Mouse (Mus musculus): Measurements from ENCODE around the gene Itgal. TPM values are rescaled to one million over a fixed set of nuclear protein-coding genes. Genes with fewer than 3 reads are reported as not detected.

Itgal gene
- polyA plus RNA-seq, 1 experiment from 2014 or later, result 0.72 TPM

GRCm38 (mm10) chr7:127263526-127263925 lies 32.5 kb upstream of the Itgal start:
- Histone ChIP-seq H3K4me1 (peaks cover 24% of the 10 kb centered on the region), H3K27ac (replicated peaks) (no peak overlapping the region), H3K36me3 (peaks cover 10% of the 10 kb centered on the region), H3K9me3 (replicated peaks) (0 out of 2 replicates have a peak, but pooled peaks cover 4% of the 10 kb centered on the region), H3K4me3 (no peak overlapping the region), H3K27me3 (ENCODE audit: low read depth, poor library complexity, severe bottlenecking) (no peaks in the 10 kb centered on the region)
- DNase-seq (ENCODE audit: low spot score), result no peak
- 93% methylated on average over 3 of the region's 3 CpGs for WGBS

DNA sequence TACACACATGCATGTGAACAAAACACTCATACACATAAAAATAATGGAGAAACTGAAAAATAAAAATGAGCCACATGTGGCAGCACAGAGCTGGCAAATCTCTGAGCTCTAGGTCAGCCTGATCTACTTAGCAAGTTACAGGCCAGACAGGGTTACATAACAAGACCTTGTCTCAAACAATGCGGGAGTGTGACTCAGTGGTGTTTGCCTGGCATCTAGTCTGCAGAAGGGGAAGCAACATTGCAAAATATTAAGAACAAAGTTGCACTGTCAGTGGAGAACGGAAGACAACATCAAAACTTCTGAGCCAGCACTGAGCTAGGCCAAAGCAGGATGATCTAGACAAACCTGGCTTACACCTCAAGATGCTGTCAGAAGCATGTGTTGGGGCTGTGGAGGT lies 25.8 kb upstream of the Itgal start:
- Histone ChIP-seq H3K4me3 (no peak overlapping the region), H3K36me3 (peaks cover 44% of the 10 kb centered on the region), H3K4me1 (peaks cover 20% of the 10 kb centered on the region), H3K27ac (replicated peaks) (no peak overlapping the region), H3K27me3 (ENCODE audit: low read depth, poor library complexity, severe bottlenecking) (no peaks in the 10 kb centered on the region), H3K9me3 (replicated peaks) (peaks cover 5% of the 10 kb centered on the region; the same call in 1 of the 2 replicates)
- DNase-seq (ENCODE audit: low spot score), result no peak
- WGBS, result 94% methylated on average over 2 of the region's 2 CpGs

DNA sequence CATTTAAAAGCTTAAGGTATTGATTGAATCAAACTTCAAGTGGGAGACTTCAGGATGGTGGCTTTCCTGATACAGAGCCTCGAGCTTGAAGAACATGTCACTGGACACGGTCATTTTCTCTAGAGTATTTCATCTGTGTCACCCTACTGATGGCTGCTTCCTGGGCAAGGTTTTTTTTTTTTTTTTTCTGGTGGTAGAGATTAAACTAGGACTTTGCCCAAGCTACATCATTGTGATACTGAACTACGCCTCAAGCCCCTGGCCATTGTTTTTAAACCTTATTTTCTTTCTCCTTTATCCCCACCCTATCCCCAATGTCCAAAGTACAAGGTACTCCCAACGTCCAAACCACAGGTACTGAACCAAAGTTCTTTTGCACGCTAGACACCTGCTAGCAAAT lies 25.4 kb upstream of the Itgal start:
- Histone ChIP-seq H3K9me3 (replicated peaks) (peaks cover 5% of the 10 kb centered on the region; the same call in 1 of the 2 replicates), H3K27me3 (ENCODE audit: low read depth, poor library complexity, severe bottlenecking) (no peaks in the 10 kb centered on the region), H3K4me1 (peaks cover 20% of the 10 kb centered on the region), H3K27ac (replicated peaks) (no peak overlapping the region), H3K4me3 (no peak overlapping the region), H3K36me3 (peaks cover 44% of the 10 kb centered on the region)
- WGBS, result 89% methylated on average over 5 of the region's 5 CpGs
- no peak for DNase-seq (ENCODE audit: low spot score)

- H3K4me3 ChIP-seq, result no peak overlapping the region
- H3K27ac ChIP-seq (replicated peaks), result no peak overlapping the region
- no peaks in the 10 kb centered on the region for H3K27me3 ChIP-seq (ENCODE audit: low read depth, poor library complexity, severe bottlenecking)
- no peak for DNase-seq (ENCODE audit: low spot score)
- H3K36me3 ChIP-seq, result peaks cover 44% of the 10 kb centered on the region
- 94% methylated on average over 4 of the region's 4 CpGs for WGBS
- H3K4me1 ChIP-seq, result peaks cover 20% of the 10 kb centered on the region
- H3K9me3 ChIP-seq (replicated peaks), result peaks cover 5% of the 10 kb centered on the region; the same call in 1 of the 2 replicates
Measured at GRCm38 (mm10) chr7:127271093-127271492, 25.0 kb upstream of the Itgal start.

DNA sequence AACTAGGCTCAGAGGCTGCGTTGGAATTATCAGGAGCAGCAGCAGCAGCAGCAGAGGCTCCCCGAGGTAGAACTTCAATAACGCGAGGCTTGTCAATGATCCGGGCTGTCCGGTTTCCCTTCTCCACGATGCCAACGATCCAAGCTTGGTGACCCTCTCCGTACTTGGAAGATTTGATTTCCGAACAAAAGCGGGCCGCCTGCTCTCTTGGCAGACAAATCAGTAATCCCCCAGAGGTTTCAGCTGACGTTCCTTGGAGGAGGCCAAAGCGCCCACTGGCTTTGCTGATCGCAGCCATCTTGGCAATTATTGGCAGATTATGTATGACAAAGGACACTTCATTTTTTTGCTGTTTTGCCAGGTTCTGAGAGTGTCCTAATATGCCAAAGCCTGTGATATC lies 23.5 kb upstream of the Itgal start:
- peaks cover 44% of the 10 kb centered on the region for H3K36me3 ChIP-seq
- DNase-seq (ENCODE audit: low spot score), result no peak
- H3K27ac ChIP-seq (replicated peaks), result no peak overlapping the region
- 95% methylated on average over 15 of the region's 15 CpGs for WGBS
- H3K4me3 ChIP-seq, result peak overlapping the region; percentile 75
- no peaks in the 10 kb centered on the region for H3K27me3 ChIP-seq (ENCODE audit: low read depth, poor library complexity, severe bottlenecking)
- H3K9me3 ChIP-seq (replicated peaks), result peaks cover 5% of the 10 kb centered on the region; the same call in 1 of the 2 replicates
- peaks cover 30% of the 10 kb centered on the region for H3K4me1 ChIP-seq

GRCm38 (mm10) chr7:127273118-127273923 lies 22.7 kb upstream of the Itgal start:
- peaks cover 35% of the 10 kb centered on the region for H3K4me1 ChIP-seq
- no peaks in the 10 kb centered on the region for H3K27me3 ChIP-seq (ENCODE audit: low read depth, poor library complexity, severe bottlenecking)
- WGBS, result 17% methylated on average over 50 of the region's 50 CpGs
- no peak for DNase-seq (ENCODE audit: low spot score)
- peaks cover 3% of the 10 kb centered on the region; the same call in 1 of the 2 replicates for H3K9me3 ChIP-seq (replicated peaks)
- peak overlapping the region; percentile 95 for H3K27ac ChIP-seq (replicated peaks)
- peak overlapping the region; percentile 75 for H3K4me3 ChIP-seq
- H3K36me3 ChIP-seq, result peaks cover 43% of the 10 kb centered on the region

DNA sequence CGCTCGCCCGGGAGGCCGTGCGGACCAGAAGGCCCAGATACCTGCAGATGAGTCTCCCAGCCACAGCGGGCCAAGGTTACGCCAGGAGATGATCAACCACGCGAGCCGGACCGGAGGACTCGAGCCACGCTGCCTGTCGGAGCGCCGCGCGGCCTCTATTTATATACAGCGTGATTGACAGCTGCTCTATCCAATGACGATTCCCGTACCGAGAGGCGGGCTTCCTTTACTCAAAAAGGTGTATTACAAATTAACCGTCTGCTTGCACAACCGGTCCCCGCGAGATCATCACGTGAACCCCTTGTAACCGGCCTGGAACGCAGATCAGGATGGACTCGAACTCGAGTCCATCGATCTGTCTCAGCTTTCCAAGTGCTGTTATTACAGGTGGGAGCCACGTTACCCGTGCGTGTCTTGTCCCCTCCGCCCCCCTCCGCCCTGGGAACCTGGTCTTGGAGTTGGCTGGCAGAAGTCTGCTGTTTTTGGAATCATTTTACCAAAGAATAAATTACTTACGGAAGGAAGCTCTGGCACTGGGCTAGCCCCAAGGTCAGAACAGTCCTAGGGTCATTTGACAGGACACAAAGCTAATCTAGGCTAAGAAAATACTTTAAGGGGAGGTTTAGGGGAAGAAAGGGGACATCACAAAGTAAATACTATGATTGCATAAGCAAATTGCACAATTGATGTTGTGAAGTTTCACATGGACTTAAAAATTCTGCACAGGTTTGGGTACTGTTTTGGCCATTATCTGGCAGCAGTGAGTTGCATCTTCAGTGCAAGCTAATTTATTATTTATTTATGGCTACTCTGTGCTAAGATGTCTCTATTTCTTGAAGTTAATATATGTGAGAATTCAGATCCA lies 21.9 kb upstream of the Itgal start, which contains the start of gene Sephs2:
Gene Sephs2 (minus strand): TSS at position 131 of the 865 bp plus-strand sequence.
- peak within 1 kb of the TSS; percentile 95 for H3K27ac ChIP-seq (replicated peaks)
- DNase-seq (ENCODE audit: low spot score), result peak; percentile 89
- WGBS, result 3% methylated on average over 39 of the region's 39 CpGs

GRCm38 (mm10) chr7:127276519-127276961 lies 19.5 kb upstream of the Itgal start:
- 80% methylated on average over 5 of the region's 5 CpGs for WGBS
- no peak overlapping the region for H3K27ac ChIP-seq (replicated peaks)
- H3K27me3 ChIP-seq (ENCODE audit: low read depth, poor library complexity, severe bottlenecking), result no peaks in the 10 kb centered on the region
- DNase-seq (ENCODE audit: low spot score), result no peak
- no peak overlapping the region for H3K4me3 ChIP-seq
- H3K4me1 ChIP-seq, result peaks cover 45% of the 10 kb centered on the region
- no peaks in the 10 kb centered on the region; the same call in 1 of the 2 replicates for H3K9me3 ChIP-seq (replicated peaks)
- peaks cover 13% of the 10 kb centered on the region for H3K36me3 ChIP-seq

More for the DNA sequence above, 21.9 kb upstream of the Itgal start, which contains the start of gene Sephs2:
- Histone ChIP-seq H3K4me3 (peak within 1 kb of the TSS; percentile 75), H3K27me3 (ENCODE audit: low read depth, poor library complexity, severe bottlenecking) (no peaks in the 10 kb centered on the region), H3K4me1 (peaks cover 43% of the 10 kb centered on the region), H3K36me3 (peaks cover 36% of the 10 kb centered on the region), H3K9me3 (replicated peaks) (no peaks in the 10 kb centered on the region; the same call in 1 of the 2 replicates)

DNA sequence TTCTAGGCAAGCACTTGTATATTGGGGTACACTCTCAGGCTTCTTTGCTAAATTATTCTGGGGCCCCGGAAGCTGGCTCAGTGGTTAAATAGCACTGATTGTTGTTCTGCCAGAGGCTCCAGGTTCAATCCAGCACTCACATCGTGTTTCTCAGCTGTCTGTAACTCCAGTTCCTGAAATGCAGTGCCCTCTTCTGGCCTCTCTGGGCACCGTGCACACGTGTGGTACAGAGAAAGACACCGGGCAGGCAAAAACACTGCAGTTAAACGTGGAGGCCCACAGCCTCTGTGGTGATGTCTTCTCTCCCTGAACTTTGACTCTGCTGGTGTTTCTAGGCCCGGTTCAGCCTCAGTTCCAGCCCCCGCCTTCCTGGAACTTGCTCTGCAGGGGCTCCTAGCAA lies 17.7 kb upstream of the Itgal start:
- Histone ChIP-seq H3K9me3 (replicated peaks) (no peaks in the 10 kb centered on the region), H3K4me1 (peaks cover 33% of the 10 kb centered on the region), H3K36me3 (no peaks in the 10 kb centered on the region), H3K27me3 (ENCODE audit: low read depth, poor library complexity, severe bottlenecking) (no peaks in the 10 kb centered on the region), H3K27ac (replicated peaks) (peak overlapping the region; percentile 49; the same call in 1 of the 2 replicates), H3K4me3 (no peak overlapping the region)
- DNase-seq (ENCODE audit: low spot score), result peak; percentile 49
- WGBS, result 26% methylated on average over 8 of the region's 8 CpGs

- Histone ChIP-seq H3K4me1 (peaks cover 25% of the 10 kb centered on the region), H3K9me3 (replicated peaks) (no peaks in the 10 kb centered on the region), H3K36me3 (no peaks in the 10 kb centered on the region), H3K27me3 (ENCODE audit: low read depth, poor library complexity, severe bottlenecking) (no peaks in the 10 kb centered on the region), H3K27ac (replicated peaks) (no peak overlapping the region), H3K4me3 (no peak overlapping the region)
- no peak for DNase-seq (ENCODE audit: low spot score)
- 87% methylated on average over 3 of the region's 3 CpGs for WGBS
Measured at GRCm38 (mm10) chr7:127280092-127280491, 16.0 kb upstream of the Itgal start.

- Histone ChIP-seq H3K27me3 (ENCODE audit: low read depth, poor library complexity, severe bottlenecking) (no peaks in the 10 kb centered on the region), H3K36me3 (no peaks in the 10 kb centered on the region), H3K4me1 (peaks cover 25% of the 10 kb centered on the region), H3K4me3 (no peak overlapping the region), H3K9me3 (replicated peaks) (no peaks in the 10 kb centered on the region), H3K27ac (replicated peaks) (no peak overlapping the region)
- 81% methylated on average over 4 of the region's 4 CpGs for WGBS
- no peak for DNase-seq (ENCODE audit: low spot score)
Measured at GRCm38 (mm10) chr7:127281114-127281513, 14.9 kb upstream of the Itgal start.

DNA sequence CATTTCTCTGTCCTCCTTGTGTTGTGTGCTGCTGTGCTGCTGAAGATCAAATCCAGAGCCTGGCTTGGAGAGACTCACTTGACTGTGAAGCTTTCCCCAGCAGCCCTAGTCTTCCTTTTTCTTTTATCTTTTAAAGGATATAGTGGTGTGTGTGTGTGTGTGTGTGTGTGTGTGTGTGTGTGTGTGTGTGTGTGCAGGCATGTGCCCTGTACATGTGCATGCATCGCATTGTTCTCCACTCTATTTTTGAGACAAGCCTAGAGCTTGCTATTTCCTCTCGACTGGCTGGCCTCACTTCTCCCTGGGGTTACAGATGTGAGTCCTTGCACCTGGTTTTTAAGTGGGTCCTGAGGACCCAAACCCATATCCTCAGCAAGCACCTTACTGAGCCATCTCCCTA lies 13.9 kb upstream of the Itgal start:
- no peaks in the 10 kb centered on the region for H3K27me3 ChIP-seq (ENCODE audit: low read depth, poor library complexity, severe bottlenecking)
- H3K27ac ChIP-seq (replicated peaks), result no peak overlapping the region
- no peak overlapping the region for H3K4me3 ChIP-seq
- DNase-seq (ENCODE audit: low spot score), result no peak
- peaks cover 9% of the 10 kb centered on the region; the same call in 1 of the 2 replicates for H3K9me3 ChIP-seq (replicated peaks)
- peaks cover 19% of the 10 kb centered on the region for H3K4me1 ChIP-seq
- no peaks in the 10 kb centered on the region for H3K36me3 ChIP-seq
- 92% methylated on average over 2 of the region's 2 CpGs for WGBS

Data from midbrain, embryonic 10.5 days (tissue).